Mouse (Mus musculus): Measurements from ENCODE around the gene Stambp.

DNA sequence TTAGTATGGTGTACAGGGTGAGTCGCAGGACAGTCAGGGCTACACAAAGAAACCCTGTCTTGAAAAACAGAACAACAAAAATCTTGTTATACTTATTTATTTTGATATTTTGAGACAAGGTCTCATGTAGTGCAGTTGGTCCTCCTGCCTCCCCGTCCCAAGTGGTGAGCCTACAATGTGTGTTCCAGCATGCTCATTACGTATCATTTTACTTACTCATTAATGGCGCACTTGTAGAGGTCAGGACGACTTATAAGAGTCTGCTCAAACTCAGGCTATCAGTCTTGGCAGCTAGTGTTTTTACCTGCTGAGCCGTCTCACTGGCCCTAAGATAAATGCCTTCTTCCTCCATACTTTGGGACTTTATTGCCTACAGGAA, 65.4 kb downstream of the Stambp start:
- TF ChIP-seq E2F4 (IDR thresholded peaks at IDR 0.05; ENCODE audit: insufficient read depth), result no peak
- no peak for TF ChIP-seq TCF12 (IDR thresholded peaks at IDR 0.05; ENCODE audit: insufficient read depth, poor library complexity, severe bottlenecking)
- TF ChIP-seq MAX (IDR thresholded peaks at IDR 0.05; ENCODE audit: low read depth), result no peak
- TF ChIP-seq POLR2A (IDR thresholded peaks at IDR 0.05; ENCODE audit: insufficient read length, low read depth), result no peak
- no peak for TF ChIP-seq POLR2AphosphoS2 (IDR thresholded peaks at IDR 0.05; ENCODE audit: insufficient read length, low read depth)
- TF ChIP-seq USF1 (IDR thresholded peaks at IDR 0.05; ENCODE audit: low read depth), result no peak
- TF ChIP-seq REST (IDR thresholded peaks at IDR 0.05; ENCODE audit: insufficient read depth, insufficient read length), result no peak
- TF ChIP-seq SRF (IDR thresholded peaks at IDR 0.05; ENCODE audit: control insufficient read depth, insufficient read length, low read depth), result no peak

Measured in myocyte (in vitro differentiated cells).